Mouse (Mus musculus) cerebellum, adult 18-20 months (tissue): ENCODE measurements around the gene Olfr786.

Experiments used
- DNase-seq, 2 experiments: peaks; one replicate each; pipeline ENCODE4 v3.0.0; 2021

Gene Olfr786

DNA sequence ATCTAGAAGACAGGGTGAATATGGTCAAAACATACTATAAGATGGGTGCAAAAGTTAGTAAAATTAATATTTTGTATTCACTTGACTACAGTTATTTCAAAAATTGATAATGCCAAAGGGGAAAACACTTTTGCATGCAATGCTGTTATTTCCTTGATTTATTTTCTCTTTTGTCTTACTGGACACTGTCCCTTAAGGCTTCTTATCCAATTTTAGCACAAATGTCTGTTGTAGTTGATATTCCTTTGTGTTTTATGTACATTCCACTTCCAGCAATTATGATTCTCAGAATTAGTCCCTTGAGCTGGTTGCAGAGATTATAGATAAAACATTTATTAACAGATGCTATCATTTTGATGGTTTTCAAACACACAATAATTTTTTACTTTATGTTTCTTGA lies at the start of gene Olfr786:
Gene Olfr786, plus strand, starts transcription at position 301 of the 400 bp plus-strand sequence.
- no peak for DNase-seq

DNA sequence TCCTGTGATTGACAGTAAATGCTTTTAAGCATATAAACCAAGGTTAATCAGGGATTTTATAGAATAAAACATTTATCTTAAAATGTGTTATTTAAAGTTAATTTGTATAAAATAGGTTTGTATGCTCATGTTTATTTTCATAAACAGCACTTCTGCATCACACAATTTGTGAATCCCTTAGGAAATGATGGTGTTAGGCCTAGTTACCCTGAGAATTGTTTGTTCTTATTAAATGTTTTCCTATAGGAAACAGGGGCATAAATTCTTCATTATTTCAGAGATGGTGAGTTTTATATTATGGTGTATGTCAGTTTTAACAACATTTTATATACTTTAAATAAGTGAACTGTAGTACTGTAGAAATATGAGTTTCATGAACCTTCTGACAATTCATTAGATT lies 43.3 kb upstream of the Olfr786 start, which contains the start of gene Olfr784:
Gene Olfr784, plus strand, starts transcription at position 301 of the 400 bp plus-strand sequence.
- DNase-seq: no peak

DNA sequence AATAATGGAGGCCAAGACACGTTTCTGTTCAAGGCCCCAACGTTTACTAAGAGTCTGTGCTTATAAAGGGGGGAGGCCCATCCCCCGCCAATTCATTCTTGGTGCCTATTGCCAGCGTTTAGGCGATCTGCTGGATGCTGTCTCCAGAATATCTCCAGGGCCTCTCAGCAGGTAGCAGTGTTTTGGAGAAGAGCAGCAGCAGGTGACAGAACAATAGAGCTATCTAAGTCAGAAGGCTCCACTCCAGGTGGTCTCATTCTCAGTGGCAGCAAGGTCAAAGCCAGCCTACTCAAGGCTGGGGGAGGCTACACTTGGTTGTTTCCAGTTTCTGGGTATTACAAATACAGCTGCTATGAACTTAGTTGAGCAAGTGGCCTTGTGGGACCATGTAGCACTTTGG lies 26.2 kb upstream of the Olfr786 start:
- no peak for DNase-seq

DNA sequence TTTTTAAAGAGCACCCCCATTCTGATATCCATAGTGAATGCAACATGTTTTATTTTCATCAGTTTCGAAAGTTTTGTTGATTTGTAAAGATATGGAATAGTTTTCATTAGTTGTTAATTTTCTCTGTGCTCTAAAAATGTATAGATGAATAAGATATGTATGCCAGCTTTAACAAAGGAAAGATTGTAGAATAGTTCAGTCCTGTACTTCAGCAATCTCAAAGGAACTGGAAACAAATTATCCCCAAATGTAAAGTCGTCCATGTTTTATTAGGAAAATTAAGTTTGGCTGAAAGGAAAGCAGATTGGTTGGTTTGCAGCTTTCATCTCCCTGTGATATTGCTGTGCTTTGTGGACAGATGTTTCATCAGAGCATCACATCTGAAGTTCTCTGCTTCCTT lies 22.0 kb upstream of the Olfr786 start, which contains the start of gene Olfr785:
Gene Olfr785, plus strand, starts transcription at position 301 of the 400 bp plus-strand sequence.
- no peak for DNase-seq

DNA sequence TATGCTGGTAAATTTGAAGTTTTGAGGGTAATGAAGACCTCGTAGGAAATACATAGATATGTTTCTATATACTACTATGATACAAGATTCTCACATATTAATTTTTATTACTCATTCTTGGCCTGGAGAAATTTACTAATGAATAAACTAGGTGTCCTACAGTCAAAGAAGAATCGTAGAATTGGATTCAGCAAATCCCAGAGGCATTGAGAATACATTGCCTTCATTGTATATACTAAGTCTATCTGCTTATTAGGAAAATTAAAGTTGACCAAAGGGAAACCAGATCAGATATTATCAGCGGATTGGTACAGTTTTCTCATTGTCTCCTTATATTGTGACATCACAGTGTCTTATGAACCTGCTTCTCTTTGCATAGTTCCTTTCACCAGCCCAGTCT lies 34.5 kb downstream of the Olfr786 start, which contains the start of gene Olfr787:
Gene Olfr787, plus strand, starts transcription at position 301 of the 400 bp plus-strand sequence.
- no peak for DNase-seq

DNA sequence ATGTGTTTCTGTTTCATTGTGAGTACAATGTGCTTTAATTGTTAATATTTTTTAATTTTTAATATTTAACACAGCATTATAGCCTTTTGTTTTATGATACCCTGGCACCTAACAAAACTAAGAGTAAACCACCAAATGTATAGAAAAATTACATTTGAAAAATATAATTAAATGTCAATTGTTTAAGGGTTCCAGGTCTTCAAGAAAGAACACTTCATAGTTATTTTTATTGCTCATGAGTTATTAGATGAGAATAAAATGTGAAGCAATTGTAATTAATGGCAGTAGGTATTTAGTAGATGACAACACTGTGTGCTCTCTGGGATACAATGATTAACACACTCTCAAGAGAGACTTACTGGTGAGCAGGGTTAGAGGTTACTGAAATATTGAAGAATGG lies 43.6 kb downstream of the Olfr786 start, which contains the start of gene Olfr788:
Gene Olfr788, plus strand, starts transcription at position 301 of the 400 bp plus-strand sequence.
- no peak for DNase-seq

DNA sequence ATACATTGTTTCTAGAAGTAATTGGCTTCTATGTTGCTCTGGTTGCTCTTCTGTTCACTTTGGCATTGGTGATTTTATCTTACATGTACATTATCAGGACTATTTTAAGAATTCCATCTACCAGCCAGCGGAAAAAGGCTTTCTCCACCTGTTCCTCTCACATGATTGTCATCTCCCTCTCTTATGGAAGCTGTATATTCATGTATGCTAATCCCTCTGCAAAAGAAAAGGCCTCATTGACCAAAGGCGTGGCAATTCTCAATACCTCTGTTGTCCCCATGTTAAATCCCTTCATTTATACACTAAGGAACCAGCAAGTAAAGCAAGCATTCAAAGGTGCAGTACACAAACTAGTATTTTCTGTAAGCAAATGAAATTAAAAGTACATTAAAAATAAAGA lies 46.1 kb downstream of the Olfr786 start:
- DNase-seq: no peak

DNA sequence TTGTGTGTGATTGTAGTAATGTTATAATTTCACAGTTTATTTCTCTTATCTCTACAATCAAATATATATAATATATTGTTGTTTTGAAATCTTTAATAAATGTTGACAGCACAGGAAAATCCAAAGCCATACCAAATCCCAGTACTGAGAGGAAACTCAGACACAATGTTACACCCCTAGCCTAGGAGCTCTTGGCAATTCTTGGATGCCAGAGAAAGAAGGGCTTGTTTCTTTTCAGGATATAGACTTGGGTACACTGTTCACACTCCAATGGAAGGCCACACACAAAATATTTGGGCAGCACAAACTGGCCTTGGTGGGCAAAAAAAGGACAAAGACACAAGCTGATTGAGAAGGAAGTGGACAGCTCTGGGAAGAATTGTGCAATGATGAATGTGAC lies 46.6 kb downstream of the Olfr786 start:
- DNase-seq: no peak

DNA sequence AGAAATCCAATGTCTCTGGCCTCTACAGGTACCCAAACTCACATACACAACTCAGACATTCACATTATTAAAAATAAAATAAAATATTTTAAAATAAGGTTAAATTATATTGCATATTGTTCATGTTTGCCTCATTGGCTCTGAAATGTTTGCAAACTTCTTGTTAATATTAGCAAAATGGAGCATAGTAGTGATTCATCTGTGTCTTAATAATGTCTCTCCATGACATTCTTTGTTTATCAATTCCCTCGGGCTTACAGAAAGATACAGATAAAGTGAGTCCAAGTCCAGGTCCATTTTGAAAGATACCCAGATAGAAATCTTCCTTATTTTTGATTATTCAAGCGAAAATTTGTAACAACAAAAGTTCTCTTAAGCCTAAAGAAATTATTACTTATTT lies 57.3 kb downstream of the Olfr786 start, which contains the start of gene Olfr789:
Gene Olfr789, plus strand, starts transcription at position 301 of the 400 bp plus-strand sequence.
- no peak for DNase-seq
